Mouse (Mus musculus): ENCODE results near the gene Snx30.

Gene Snx30

GRCm38 (mm10) chr4:59887011-59887410, 81.4 kb downstream of the Snx30 start:
- Histone ChIP-seq H3K36me3 (ENCODE audit: insufficient read depth, low read length) (peaks cover 87% of the 10 kb centered on the region), H3K9me3 (ENCODE audit: low read length) (peaks cover 13% of the 10 kb centered on the region; the same call in 1 of the 2 replicates), H3K27me3 (ENCODE audit: insufficient read depth, low read length) (no peaks in the 10 kb centered on the region), H3K4me3 (replicated peaks; ENCODE audit: low read length) (no peak overlapping the region), H3K4me1 (replicated peaks; ENCODE audit: low read depth, low read length) (peaks cover 41% of the 10 kb centered on the region)
- TF ChIP-seq CTCF (conservative IDR thresholded peaks at IDR 0.05; ENCODE audit: low read length) (no peak), NANOG (IDR thresholded peaks at IDR 0.05; ENCODE audit: borderline replicate concordance, low read length) (no peak), POU5F1 (IDR thresholded peaks at IDR 0.05; ENCODE audit: borderline replicate concordance, low read length) (no peak)

DNA sequence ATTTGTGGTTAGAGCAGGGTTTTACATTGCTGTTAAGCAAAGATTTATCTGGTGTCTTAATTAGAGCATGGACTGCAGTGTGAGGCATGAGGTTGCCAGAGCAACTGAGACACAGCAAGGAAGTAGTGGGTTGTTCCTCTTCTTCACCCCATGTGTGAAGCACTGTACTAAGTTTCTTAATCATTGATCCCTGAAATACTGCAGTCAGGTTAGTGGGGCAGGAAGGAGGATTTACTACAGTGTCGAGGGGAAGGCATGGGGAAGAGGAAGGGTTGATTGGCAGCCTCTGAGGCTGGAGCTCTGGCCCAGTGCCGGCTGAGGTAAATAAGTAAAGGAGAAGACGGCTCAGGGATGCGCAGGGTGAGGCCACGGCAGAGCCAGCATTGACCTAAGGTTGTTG, 82.4 kb downstream of the Snx30 start:
- Histone ChIP-seq H3K9me3 (ENCODE audit: low read length) (peaks cover 3% of the 10 kb centered on the region; the same call in 1 of the 2 replicates), H3K4me1 (replicated peaks; ENCODE audit: low read depth, low read length) (peaks cover 45% of the 10 kb centered on the region), H3K27me3 (ENCODE audit: insufficient read depth, low read length) (no peaks in the 10 kb centered on the region), H3K36me3 (ENCODE audit: insufficient read depth, low read length) (peaks cover 87% of the 10 kb centered on the region), H3K4me3 (replicated peaks; ENCODE audit: low read length) (no peak overlapping the region)
- TF ChIP-seq POU5F1 (IDR thresholded peaks at IDR 0.05; ENCODE audit: borderline replicate concordance, low read length) (no peak), CTCF (conservative IDR thresholded peaks at IDR 0.05; ENCODE audit: low read length) (no peak), NANOG (IDR thresholded peaks at IDR 0.05; ENCODE audit: borderline replicate concordance, low read length) (no peak)

GRCm38 (mm10) chr4:59890086-59890600, 84.5 kb downstream of the Snx30 start:
- H3K4me1 ChIP-seq (replicated peaks; ENCODE audit: low read depth, low read length), result peaks cover 44% of the 10 kb centered on the region

DNA sequence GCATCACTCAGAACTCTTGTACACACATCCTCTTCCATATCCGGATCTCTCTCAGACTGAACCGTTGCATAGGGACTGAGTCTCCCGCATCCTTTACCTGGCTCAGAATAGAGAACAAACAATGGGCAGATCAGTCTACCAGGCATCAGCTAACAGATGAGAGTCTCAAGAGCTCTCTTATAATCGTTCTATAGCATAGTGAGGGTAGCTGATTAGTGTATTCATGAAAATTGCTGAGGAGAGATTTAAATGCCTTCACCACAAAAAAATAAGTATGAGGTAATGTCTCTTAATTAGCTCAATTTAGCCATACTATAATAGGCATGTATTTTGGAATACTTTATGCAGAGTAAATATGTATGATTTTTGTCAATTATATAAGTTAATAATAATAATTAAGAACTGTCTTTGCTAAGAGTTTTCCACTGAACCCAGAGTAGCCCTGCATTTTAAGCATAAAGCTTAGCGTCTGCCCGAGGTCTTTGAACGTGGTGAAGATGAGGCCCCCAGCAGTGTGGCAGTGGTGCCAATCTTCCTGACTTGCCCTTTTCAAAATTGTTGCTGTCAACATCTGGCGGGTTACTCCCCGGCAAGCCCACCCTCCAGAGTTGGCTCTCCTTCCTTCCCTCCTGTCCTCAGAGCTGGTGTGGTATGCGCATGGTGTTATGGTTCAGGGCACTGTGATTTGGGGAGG, 86.2 kb downstream of the Snx30 start:
- TF ChIP-seq CTCF (conservative IDR thresholded peaks at IDR 0.05; ENCODE audit: low read length), result no peak
- no peak for TF ChIP-seq POU5F1 (IDR thresholded peaks at IDR 0.05; ENCODE audit: borderline replicate concordance, low read length)
- no peak for TF ChIP-seq NANOG (IDR thresholded peaks at IDR 0.05; ENCODE audit: borderline replicate concordance, low read length)
- Histone ChIP-seq H3K4me1 (replicated peaks; ENCODE audit: low read depth, low read length) (peaks cover 57% of the 10 kb centered on the region), H3K27me3 (ENCODE audit: insufficient read depth, low read length) (no peaks in the 10 kb centered on the region), H3K9me3 (ENCODE audit: low read length) (no peaks in the 10 kb centered on the region), H3K36me3 (ENCODE audit: insufficient read depth, low read length) (peaks cover 79% of the 10 kb centered on the region), H3K4me3 (replicated peaks; ENCODE audit: low read length) (no peak overlapping the region)

More at GRCm38 (mm10) chr4:59890086-59890600, 84.5 kb downstream of the Snx30 start:
- Histone ChIP-seq H3K36me3 (ENCODE audit: insufficient read depth, low read length) (peaks cover 87% of the 10 kb centered on the region), H3K4me3 (replicated peaks; ENCODE audit: low read length) (no peak overlapping the region), H3K27me3 (ENCODE audit: insufficient read depth, low read length) (no peaks in the 10 kb centered on the region), H3K9me3 (ENCODE audit: low read length) (no peaks in the 10 kb centered on the region)
- TF ChIP-seq CTCF (conservative IDR thresholded peaks at IDR 0.05; ENCODE audit: low read length) (no peak), POU5F1 (IDR thresholded peaks at IDR 0.05; ENCODE audit: borderline replicate concordance, low read length) (no peak), NANOG (IDR thresholded peaks at IDR 0.05; ENCODE audit: borderline replicate concordance, low read length) (no peak)

DNA sequence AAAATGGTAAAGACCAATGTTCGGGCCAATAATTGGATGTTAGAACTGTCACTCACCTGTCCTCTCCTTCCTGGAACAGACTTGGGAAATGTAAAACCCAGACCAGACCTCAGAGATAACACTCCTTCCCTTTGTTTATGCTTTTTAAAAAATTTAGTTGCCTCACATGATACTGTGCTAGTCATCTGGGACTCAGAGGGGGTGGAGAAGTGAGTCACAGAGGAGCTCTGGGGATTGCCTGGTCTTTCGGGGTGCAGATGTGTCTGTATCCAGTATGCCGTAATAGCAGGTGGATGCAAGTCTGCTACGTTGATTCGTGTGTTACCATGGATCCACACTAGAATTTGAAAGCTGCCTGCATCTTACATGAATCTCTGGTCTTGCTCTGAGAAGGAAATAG, 87.1 kb downstream of the Snx30 start:
- H3K27me3 ChIP-seq (ENCODE audit: insufficient read depth, low read length), result no peaks in the 10 kb centered on the region
- TF ChIP-seq CTCF (conservative IDR thresholded peaks at IDR 0.05; ENCODE audit: low read length) (no peak), POU5F1 (IDR thresholded peaks at IDR 0.05; ENCODE audit: borderline replicate concordance, low read length) (no peak), NANOG (IDR thresholded peaks at IDR 0.05; ENCODE audit: borderline replicate concordance, low read length) (no peak)
- H3K36me3 ChIP-seq (ENCODE audit: insufficient read depth, low read length), result peaks cover 79% of the 10 kb centered on the region
- no peak overlapping the region for H3K4me3 ChIP-seq (replicated peaks; ENCODE audit: low read length)
- H3K4me1 ChIP-seq (replicated peaks; ENCODE audit: low read depth, low read length), result peaks cover 66% of the 10 kb centered on the region
- H3K9me3 ChIP-seq (ENCODE audit: low read length), result no peaks in the 10 kb centered on the region

GRCm38 (mm10) chr4:59894415-59894814, 88.8 kb downstream of the Snx30 start:
- TF ChIP-seq CTCF (conservative IDR thresholded peaks at IDR 0.05; ENCODE audit: low read length) (no peak), POU5F1 (IDR thresholded peaks at IDR 0.05; ENCODE audit: borderline replicate concordance, low read length) (no peak), NANOG (IDR thresholded peaks at IDR 0.05; ENCODE audit: borderline replicate concordance, low read length) (no peak)
- peak overlapping the region; percentile 52; the same call in 1 of the 2 replicates for H3K4me3 ChIP-seq (replicated peaks; ENCODE audit: low read length)
- peaks cover 83% of the 10 kb centered on the region for H3K4me1 ChIP-seq (replicated peaks; ENCODE audit: low read depth, low read length)
- H3K9me3 ChIP-seq (ENCODE audit: low read length), result no peaks in the 10 kb centered on the region
- no peaks in the 10 kb centered on the region for H3K27me3 ChIP-seq (ENCODE audit: insufficient read depth, low read length)
- peaks cover 85% of the 10 kb centered on the region for H3K36me3 ChIP-seq (ENCODE audit: insufficient read depth, low read length)

DNA sequence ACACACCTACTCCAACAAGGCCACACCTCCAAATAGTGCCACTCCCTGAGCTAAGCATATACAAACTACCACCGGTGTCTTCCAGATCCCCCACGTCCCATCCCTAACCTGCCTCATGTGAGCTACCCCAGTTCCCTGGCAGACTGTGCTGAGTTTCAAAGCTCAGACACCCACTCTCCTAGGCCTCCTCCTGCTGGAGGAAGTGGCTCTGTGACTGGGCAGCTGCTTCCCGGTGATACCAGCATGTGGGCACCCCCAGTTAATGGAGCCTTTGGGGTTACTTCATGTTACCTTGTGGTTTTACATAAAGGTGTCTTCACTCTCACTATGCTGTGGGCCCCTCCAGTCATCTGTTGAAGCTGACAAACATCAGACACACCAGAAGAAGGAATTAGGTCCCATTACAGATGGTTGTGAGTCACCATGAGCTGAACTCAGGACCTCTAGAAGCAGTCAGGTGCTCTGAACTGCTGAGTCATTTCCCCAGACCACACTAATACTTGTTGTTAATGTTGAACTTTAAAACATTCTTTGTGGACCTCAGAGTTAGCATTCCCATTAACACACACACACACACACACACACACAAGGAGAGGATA, 89.4 kb downstream of the Snx30 start:
- peaks cover 83% of the 10 kb centered on the region for H3K4me1 ChIP-seq (replicated peaks; ENCODE audit: low read depth, low read length)
- H3K4me3 ChIP-seq (replicated peaks; ENCODE audit: low read length), result peak overlapping the region; percentile 52
- no peak for TF ChIP-seq POU5F1 (IDR thresholded peaks at IDR 0.05; ENCODE audit: borderline replicate concordance, low read length)
- no peak for TF ChIP-seq CTCF (conservative IDR thresholded peaks at IDR 0.05; ENCODE audit: low read length)
- no peak for TF ChIP-seq NANOG (IDR thresholded peaks at IDR 0.05; ENCODE audit: borderline replicate concordance, low read length)
- peaks cover 85% of the 10 kb centered on the region for H3K36me3 ChIP-seq (ENCODE audit: insufficient read depth, low read length)
- no peaks in the 10 kb centered on the region for H3K9me3 ChIP-seq (ENCODE audit: low read length)
- no peaks in the 10 kb centered on the region for H3K27me3 ChIP-seq (ENCODE audit: insufficient read depth, low read length)

GRCm38 (mm10) chr4:59896000-59896399, 90.4 kb downstream of the Snx30 start:
- Histone ChIP-seq H3K36me3 (ENCODE audit: insufficient read depth, low read length) (peaks cover 82% of the 10 kb centered on the region), H3K4me3 (replicated peaks; ENCODE audit: low read length) (peak overlapping the region; percentile 52), H3K9me3 (ENCODE audit: low read length) (no peaks in the 10 kb centered on the region), H3K27me3 (ENCODE audit: insufficient read depth, low read length) (no peaks in the 10 kb centered on the region), H3K4me1 (replicated peaks; ENCODE audit: low read depth, low read length) (peaks cover 89% of the 10 kb centered on the region)
- TF ChIP-seq NANOG (IDR thresholded peaks at IDR 0.05; ENCODE audit: borderline replicate concordance, low read length), result peak; percentile 72
- TF ChIP-seq CTCF (conservative IDR thresholded peaks at IDR 0.05; ENCODE audit: low read length), result no peak

All from E14TG2a.4 (cell line).